ENCODE assay signal across 25 mouse cellular contexts in the genomic region with DNA sequence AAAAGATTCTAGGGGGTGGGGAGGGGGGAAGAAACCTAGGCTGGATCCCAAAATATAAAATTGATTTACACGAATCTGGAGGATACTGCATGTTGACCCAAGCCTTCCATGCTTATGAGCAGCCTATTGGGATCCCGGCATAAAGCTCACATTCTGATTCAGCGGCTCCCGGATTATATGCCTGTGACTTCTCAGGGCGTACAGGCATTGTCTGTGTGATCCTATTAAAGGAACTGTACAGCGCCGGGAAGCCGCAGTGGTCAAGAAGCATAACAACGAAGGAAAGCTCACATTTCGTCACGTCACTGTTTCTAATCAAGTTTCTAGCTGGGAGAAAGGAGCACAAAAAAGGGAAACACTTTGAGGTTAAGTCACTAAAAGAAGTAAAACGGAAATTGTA.
DNase-seq lines count a peak whose midpoint lies in the region; ATAC-seq and TF ChIP-seq lines count a peak whose summit lies in the region.
"Had no signal": no experiment of that assay in that cellular context is flagged by ENCODE, and none has a peak within 500 bp of the region (broad histone marks: within the 10 kb centered on the region; RNA-seq: fewer than 3 reads in every experiment).

No protein-coding gene starts in this region.

- H3K9ac ChIP-seq in hindbrain, embryonic 11.5 days (ENCODE audit: low read depth, low read length) = no peak overlapping the region
- no peak overlapping the region for H3K9ac ChIP-seq in hindbrain, embryonic 13.5 days
- H3K9ac ChIP-seq in midbrain, embryonic 12.5 days (replicated peaks) = no peak overlapping the region
- H3K9ac ChIP-seq: embryonic facial prominence, embryonic 12.5 days; hindbrain, embryonic 12.5 days; limb, embryonic 12.5 days; liver, embryonic 12.5 days; lung, embryonic 14.5 days had no signal

- no peak overlapping the region for H3K4me3 ChIP-seq in hindbrain, embryonic 11.5 days (ENCODE audit: low read depth, low read length)
- no peak overlapping the region for H3K4me3 ChIP-seq in hindbrain, embryonic 13.5 days
- no peak overlapping the region for H3K4me3 ChIP-seq in midbrain, embryonic 12.5 days
- H3K4me3 ChIP-seq: embryonic facial prominence, embryonic 12.5 days; forebrain, embryonic 10.5 days; heart, embryonic 10.5 days; hindbrain, embryonic 12.5 days; limb, embryonic 12.5 days; liver, embryonic 12.5 days had no signal

- no peaks in the 10 kb centered on the region for H3K4me1 ChIP-seq in hindbrain, embryonic 11.5 days (replicated peaks; ENCODE audit: control insufficient read depth, insufficient read depth, low read length)
- H3K4me1 ChIP-seq in hindbrain, embryonic 13.5 days (replicated peaks) = no peaks in the 10 kb centered on the region
- H3K4me1 ChIP-seq in midbrain, embryonic 12.5 days = no peaks in the 10 kb centered on the region
- H3K4me1 ChIP-seq: embryonic facial prominence, embryonic 12.5 days; forebrain, embryonic 10.5 days; heart, embryonic 10.5 days; hindbrain, embryonic 12.5 days; limb, embryonic 12.5 days; liver, embryonic 12.5 days had no signal

- no peak overlapping the region for H3K4me2 ChIP-seq in hindbrain, embryonic 11.5 days (replicated peaks; ENCODE audit: low read depth, low read length)
- H3K4me2 ChIP-seq in hindbrain, embryonic 13.5 days = no peak overlapping the region
- H3K4me2 ChIP-seq in midbrain, embryonic 12.5 days (replicated peaks) = no peak overlapping the region
- H3K4me2 ChIP-seq: embryonic facial prominence, embryonic 12.5 days; hindbrain, embryonic 12.5 days; limb, embryonic 12.5 days; liver, embryonic 12.5 days; lung, embryonic 14.5 days had no signal

- peak; percentile 5 for DNase-seq in hindbrain, embryonic 11.5 days (ENCODE audit: low spot score)
- DNase-seq in brain, embryonic 14.5 days (ENCODE audit: low read depth) = peak; percentile 49
- DNase-seq in retina, postnatal 1 day = peak; percentile 41
- DNase-seq in layer of hippocampus, adult 9-10 months (ENCODE audit: low spot score) = no peak
- DNase-seq in T-cell, adult 2 months (ENCODE audit: low spot score) = no peak
- DNase-seq: adrenal gland, postnatal 10 days; B cell, adult 2 months; cerebellum, adult 11 months; cerebellum, postnatal 10 days; gastrocnemius, postnatal 14 days; heart, postnatal 10 days; kidney, adult 2 months; kidney, postnatal 25 days; lung, embryonic 14.5 days; lung, postnatal 36 days; right cerebral cortex, postnatal 4 days had no signal

- no peaks in the 10 kb centered on the region for H3K27me3 ChIP-seq in hindbrain, embryonic 11.5 days (ENCODE audit: control insufficient read depth, insufficient read depth, low read length)
- no peaks in the 10 kb centered on the region for H3K27me3 ChIP-seq in hindbrain, embryonic 13.5 days
- H3K27me3 ChIP-seq in midbrain, embryonic 12.5 days = no peaks in the 10 kb centered on the region
- H3K27me3 ChIP-seq: embryonic facial prominence, embryonic 12.5 days; hindbrain, embryonic 12.5 days; limb, embryonic 12.5 days; liver, embryonic 12.5 days had no signal

- TF ChIP-seq POLR2A in brain, embryonic 14.5 days (IDR thresholded peaks at IDR 0.05; ENCODE audit: borderline replicate concordance, extremely low read depth, insufficient read depth, insufficient read length, poor library complexity, severe bottlenecking) = no peak

- no peaks in the 10 kb centered on the region for H3K36me3 ChIP-seq in hindbrain, embryonic 11.5 days (ENCODE audit: control insufficient read depth, insufficient read depth, low read length)
- H3K36me3 ChIP-seq in hindbrain, embryonic 13.5 days = no peaks in the 10 kb centered on the region
- H3K36me3 ChIP-seq in midbrain, embryonic 12.5 days = no peaks in the 10 kb centered on the region
- H3K36me3 ChIP-seq: embryonic facial prominence, embryonic 12.5 days; forebrain, embryonic 10.5 days; heart, embryonic 10.5 days; hindbrain, embryonic 12.5 days; limb, embryonic 12.5 days; liver, embryonic 12.5 days had no signal

- no peak overlapping the region for H3K27ac ChIP-seq in hindbrain, embryonic 11.5 days (ENCODE audit: low read depth, low read length)
- no peak overlapping the region for H3K27ac ChIP-seq in hindbrain, embryonic 13.5 days
- H3K27ac ChIP-seq in midbrain, embryonic 12.5 days (replicated peaks) = no peak overlapping the region
- H3K27ac ChIP-seq: embryonic facial prominence, embryonic 12.5 days; forebrain, embryonic 10.5 days; heart, embryonic 10.5 days; hindbrain, embryonic 12.5 days; limb, embryonic 12.5 days; liver, embryonic 12.5 days had no signal

- 76% methylated on average over 12 of the region's 12 CpGs for WGBS in hindbrain, embryonic 11.5 days
- 73% methylated on average over 12 of the region's 12 CpGs for WGBS in hindbrain, embryonic 13.5 days
- 60% methylated on average over 12 of the region's 12 CpGs for whole genome bisulfite sequencing in midbrain, embryonic 12.5 days

- no peak for TF ChIP-seq CTCF in brain, embryonic 14.5 days (IDR thresholded peaks at IDR 0.05; ENCODE audit: borderline replicate concordance, extremely low read depth, insufficient read depth, insufficient read length)

- no peak for ATAC-seq in hindbrain, embryonic 11.5 days (ENCODE audit: low FRiP score)
- no peak for ATAC-seq in hindbrain, embryonic 13.5 days (ENCODE audit: low FRiP score)
- ATAC-seq in midbrain, embryonic 12.5 days (ENCODE audit: low FRiP score, low read depth) = peak; percentile 66
- ATAC-seq: inflammation-experienced regulatory T-cells, adult 6 months; liver, embryonic 12.5 days had no signal

- H3K9me3 ChIP-seq in hindbrain, embryonic 11.5 days (ENCODE audit: control insufficient read depth, low read length) = no peaks in the 10 kb centered on the region
- H3K9me3 ChIP-seq in hindbrain, embryonic 13.5 days = no peaks in the 10 kb centered on the region
- no peaks in the 10 kb centered on the region for H3K9me3 ChIP-seq in midbrain, embryonic 12.5 days
- H3K9me3 ChIP-seq: embryonic facial prominence, embryonic 12.5 days; forebrain, embryonic 10.5 days; heart, embryonic 10.5 days; hindbrain, embryonic 12.5 days; limb, embryonic 12.5 days; liver, embryonic 12.5 days had no signal

Comparison
In these comparisons a context has a peak if more than half of its experiments do, and no peak if none do; other contexts are left out.
1. DNase-seq: peak in hindbrain, embryonic 11.5 days (single experiment), brain, embryonic 14.5 days (single experiment) and retina, postnatal 1 day (single experiment); none in layer of hippocampus, adult 9-10 months (single experiment) and T-cell, adult 2 months (single experiment).